Mouse (Mus musculus) mature B cell (primary cell): ENCODE data around the gene Hoxa9.

Experiments
- in situ Hi-C: fragments of 300-500 bp; cut with MboI; formaldehyde crosslinking; loops from 2 replicates; pipeline ENCODE4 v1.14.3; 2019

Gene Hoxa9

DNA sequence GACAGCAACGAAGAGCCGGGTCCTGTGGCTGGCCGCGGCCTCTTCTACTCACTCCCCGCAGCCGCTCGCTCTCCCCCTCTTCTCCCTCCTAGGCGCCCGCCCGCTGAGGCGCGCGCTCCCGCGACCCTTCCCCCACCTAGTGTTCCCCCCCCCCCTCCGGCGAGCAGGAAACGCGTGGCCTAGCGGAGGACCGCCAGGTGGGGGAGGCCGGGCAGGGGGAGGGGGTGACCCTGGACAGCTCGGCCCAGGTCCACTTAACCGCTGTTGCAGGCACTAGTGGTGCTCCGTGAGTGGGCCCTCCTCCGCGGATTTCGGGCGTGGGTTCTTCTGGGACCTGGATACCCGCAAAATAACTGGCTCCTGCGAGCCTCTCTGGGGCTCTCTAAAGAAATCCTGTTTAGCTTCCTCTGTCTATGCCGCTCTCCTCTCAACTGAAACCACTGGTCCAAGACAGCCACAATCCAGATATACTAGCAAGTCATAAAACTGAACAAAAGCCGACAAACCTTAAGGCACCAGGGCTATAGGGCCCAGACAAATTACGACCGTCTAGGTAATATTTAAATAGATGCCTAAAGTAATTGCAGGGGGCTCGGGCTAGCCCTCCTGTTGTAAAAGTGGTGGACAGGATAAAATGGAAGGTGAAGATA, at the start of gene Hoxa9:
Gene Hoxa9 (minus strand): TSS at position 574 of the 650 bp plus-strand sequence.
- in situ Hi-C loops = loop anchor here (25.0 kb wide), 1 partner anchor 1418 kb away; no protein-coding TSS in a partner anchor

DNA sequence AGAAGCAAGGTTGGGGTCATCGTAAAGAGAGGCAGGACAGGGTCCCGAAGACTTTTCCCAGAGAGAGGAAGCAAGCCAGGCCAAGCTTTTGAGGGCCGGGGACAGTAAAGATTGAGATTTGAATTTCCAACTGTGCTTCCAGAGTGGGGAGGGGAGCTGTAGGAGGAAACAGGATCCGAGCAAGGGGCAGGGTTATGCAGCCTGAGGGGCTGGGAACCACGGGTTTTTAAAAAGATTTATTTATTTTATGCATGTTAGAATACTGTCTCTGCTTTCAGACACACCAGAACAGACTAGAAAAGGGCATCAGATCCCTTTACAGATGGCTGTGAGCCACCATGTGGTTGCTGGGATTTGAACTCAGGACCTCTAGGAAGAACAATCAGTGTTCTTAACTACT, 46.0 kb upstream of the Hoxa9 start:
- in situ Hi-C loops = no loop called here

DNA sequence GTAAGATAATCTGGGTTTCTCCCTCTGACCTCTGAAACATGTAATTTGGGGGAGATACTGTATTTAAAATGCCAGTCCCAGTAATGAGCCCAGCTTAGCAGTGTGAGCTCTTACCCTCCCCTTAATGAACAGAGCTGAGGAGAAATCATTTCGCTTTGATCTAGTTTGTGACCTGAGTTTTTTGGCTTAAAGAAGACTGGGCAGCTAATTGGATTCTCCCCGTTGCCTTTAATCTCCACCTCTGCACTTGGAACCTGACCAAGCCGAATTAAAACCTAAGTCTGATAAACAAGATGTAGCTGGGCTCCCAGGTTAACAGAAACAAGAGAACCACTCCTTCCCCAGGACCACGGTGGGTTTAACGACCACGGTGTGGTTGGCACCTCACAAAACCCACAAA, 45.5 kb upstream of the Hoxa9 start:
- in situ Hi-C loops = no loop called here

DNA sequence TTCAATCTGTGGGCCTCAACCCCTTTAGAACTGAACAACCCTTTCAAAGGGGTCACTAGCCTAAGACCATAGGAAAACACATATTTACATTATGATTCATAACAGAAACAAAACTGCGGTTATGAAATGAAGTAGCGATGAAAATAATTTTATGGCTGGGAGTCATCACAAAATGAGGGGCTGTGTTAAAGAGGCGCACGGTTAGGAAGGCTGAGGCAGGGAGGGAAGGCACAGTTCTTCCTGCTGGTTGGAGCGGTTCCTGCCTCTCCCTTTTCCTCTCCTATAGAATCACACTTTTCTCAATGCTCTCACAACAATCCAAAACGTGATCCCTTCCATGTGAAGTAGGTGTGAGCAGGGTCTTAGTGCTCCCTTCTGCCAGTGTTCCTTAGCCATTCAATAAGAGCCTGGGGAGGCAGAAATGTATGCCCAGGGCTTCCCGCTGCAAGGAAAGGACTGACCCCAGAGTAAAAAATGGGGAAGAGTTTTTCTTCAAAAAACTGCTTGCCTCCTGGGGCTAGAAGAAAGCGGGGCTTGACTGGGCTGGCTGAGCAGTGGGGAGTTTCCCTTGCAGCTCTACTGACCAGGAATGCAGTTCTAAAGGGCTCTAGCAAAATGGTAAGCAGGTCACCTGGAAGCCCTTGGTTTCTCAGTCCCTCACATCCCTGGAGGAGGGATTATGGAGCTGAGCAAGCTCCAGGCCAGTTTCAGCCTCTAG, 44.8 kb upstream of the Hoxa9 start:
- in situ Hi-C loops = no loop called here

DNA sequence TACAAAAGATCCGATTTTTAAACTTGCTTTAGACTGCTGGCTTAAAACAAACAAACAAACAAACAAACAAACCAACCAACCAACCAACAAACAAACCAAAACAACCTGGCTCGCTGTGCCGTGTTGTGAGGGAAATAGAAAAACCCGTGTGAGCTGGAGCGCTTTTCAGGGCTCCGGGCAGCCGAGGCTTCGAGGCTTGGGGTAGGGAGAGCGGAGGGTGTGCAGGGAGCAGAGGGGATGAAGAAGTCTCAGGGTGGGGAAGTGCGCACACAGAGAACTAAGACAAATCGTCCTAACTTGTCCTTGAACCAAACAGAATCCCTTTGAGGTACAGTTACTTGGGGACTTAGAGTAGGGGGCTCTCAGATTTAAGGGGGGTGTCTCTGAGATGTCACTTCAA, 43.7 kb upstream of the Hoxa9 start:
- in situ Hi-C loops = loop anchor here (25.0 kb wide), 1 partner anchor 313 kb away; no protein-coding TSS in a partner anchor

DNA sequence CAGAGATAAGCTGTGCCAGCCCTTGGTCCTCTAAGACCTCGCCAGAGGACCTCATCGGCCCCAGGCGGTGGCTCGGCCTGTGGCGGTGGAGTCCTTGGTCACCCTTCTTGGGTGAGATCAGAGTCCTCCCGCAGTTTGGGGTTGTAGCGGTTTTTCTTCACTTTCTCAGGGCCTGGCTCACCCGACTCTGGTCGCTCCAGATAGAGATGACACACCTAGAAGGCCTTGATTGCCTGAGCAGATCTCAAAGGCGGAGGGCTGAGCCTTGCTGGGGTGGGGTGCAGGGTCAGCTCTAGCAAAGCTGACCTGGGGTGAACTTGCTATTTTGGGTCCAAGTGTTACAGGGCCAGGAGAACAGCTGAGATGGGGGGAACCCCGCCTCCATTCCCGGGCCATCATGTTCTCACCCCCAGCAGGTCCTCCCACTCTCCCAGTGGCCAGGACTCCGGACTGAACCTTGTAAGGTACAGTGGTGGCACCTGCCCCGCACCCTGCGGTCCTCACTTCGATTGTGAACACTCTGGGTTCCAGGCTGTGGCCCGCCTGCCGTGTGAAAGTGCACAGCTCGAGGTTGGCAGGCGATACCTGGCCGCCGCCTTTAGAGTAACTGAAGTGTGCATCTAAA, 42.9 kb upstream of the Hoxa9 start:
- in situ Hi-C loops = loop anchor here (25.0 kb wide), 1 partner anchor 314 kb away; no protein-coding TSS in a partner anchor

DNA sequence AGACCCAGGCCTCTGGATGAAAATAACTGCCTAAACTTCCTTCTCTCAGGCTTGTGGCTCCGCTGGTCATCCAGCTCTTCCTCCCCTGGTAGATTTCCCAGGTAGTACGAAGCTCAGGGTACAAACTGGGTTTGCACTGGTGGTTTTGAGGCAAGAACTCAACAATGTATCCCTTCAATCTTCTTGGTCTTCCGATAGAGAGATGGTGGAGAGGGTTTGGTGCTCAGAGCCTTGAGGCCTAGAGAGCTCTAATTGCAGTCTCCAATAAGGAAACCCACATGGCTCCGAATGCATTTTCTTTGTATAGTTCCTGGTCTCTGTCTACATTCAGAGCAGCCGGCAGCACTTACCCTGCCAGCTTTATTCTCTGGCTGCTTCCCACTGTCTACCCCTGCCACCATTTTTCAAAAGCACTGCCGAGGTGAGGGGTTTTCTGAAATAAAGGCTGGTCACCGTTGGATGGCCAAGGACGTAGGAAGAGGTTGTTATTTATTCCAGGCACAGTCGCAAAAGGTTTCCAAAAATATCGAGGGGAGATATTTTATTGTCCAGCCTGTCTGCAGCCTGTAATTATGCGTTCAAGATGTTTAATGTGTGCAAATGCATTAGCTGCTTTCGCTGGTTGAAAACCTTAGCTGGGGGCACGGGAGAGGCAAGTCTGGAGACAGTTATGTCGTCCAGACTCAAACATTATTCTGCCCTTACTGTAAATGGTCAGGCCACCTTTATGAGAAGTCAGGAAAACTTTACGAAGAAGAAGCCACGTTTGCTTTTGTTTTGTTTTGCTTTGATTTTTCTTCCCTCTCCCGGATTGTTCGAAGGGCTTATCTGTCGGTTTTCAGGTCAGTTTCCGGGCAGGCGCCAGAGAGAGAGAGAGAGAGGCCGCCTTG, 42.1 kb upstream of the Hoxa9 start:
- in situ Hi-C loops = loop anchor here (25.0 kb wide), 1 partner anchor 314 kb away; no protein-coding TSS in a partner anchor

DNA sequence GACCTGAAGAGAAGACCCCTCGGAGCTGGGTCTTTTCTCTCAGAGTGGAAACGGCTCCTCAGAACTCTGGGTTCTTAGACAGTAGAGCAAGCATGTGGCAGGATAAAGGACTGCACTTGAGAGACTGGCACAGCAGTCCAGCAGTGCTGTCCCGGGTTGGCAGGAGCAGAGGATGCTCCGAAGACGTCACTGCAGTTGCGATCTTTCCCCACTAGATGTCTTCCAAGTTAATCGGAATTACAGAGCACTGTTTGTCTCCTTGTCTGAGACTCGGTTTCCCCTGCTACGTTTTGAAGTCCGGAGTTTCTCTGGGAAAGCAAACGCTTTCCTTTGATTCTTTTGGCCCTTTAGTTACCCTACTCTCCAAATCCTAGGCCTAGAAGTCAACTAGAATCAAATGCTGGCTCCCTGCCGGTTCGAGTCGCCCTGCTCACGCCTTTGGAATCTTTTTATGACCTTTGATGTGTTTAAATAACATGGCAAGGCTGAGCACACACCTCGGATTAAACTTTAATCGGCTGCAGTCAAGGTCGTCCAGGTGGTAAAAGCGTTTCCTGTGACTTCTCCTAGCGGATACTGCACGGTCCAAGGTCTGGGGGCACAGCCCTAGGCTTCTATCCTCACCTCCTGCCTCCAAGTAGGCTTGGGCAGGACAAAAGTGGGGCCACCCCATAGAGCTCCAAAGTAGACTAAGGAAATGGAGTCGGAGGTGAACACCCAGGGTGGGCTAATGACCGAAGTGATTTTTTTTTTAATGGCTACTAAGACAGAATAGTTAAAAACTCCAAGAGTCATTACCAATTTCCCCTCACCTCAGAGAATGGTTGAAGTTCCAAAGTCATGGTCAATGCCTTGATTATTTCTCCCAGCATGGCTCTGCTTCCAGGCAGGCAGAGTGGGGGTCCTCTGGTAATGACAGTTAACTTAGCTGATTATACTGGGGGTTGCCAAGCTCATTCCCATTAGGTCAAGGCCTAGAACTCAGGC, 39.9 kb upstream of the Hoxa9 start:
- in situ Hi-C loops = loop anchor here (25.0 kb wide), 1 partner anchor 317 kb away; no protein-coding TSS in a partner anchor

DNA sequence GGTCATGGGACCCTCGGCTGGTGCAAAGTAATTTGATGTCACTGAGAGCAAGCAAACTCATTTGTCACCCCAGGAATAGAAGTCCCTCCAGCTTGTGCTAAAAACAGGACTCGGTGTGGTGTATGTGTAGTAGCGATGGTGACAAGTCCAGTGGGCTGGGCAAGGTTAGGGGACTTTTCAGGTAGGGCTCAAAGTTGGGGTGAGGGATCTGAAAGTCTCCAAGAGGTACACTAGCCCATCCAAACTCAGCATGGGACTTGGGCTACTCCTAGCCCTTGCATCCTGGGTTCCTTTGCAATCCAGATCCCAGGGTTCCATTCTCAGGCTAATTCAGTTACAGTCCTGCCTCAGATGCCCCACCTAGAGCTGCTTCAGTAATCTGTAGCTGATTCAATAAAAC, 37.9 kb upstream of the Hoxa9 start:
- in situ Hi-C loops = loop anchor here (10.0 to 25.0 kb wide), 2 partner anchors 319 to 646 kb away; no protein-coding TSS in a partner anchor

DNA sequence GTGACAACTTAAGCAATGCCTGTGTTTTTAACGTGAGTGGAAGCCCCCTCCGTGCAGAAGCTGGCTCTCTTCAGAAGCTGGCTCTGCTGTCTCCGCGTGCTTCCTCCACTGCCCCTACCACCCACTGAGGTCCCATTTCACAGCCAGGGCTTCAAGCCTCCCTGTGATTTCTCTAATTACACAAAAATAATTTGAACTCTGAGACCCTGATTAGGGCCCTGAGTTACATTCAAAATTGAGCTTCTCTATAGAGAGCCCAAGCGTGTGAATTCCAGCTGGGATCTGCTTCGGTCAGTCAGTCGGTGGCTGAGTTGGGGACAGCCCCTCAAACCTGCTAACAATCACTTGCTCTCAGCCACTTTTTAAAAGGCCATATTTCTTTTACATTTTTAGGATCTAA, 37.5 kb upstream of the Hoxa9 start:
- in situ Hi-C loops = loop anchor here (10.0 to 25.0 kb wide), 2 partner anchors 319 to 646 kb away; no protein-coding TSS in a partner anchor

DNA sequence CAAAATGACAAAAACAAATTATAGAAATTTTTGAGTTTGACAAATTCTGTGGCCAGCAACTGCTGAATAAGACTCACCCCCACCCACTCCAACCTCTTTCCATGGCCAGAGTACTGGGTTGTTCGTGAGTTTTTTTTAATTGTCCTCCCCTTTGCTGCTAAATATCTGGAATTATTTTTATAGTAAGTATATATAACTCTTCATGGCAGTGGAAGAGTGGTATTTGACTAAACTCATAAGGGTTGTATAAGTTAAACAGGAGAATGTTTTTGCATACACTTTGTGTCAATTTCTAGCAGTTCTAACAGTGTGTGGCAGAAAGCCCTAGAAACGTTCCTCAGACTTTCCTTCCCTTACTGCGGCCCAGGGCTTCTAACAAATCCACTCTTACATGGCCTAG, 36.8 kb upstream of the Hoxa9 start:
- in situ Hi-C loops = loop anchor here (10.0 to 25.0 kb wide), 2 partner anchors 320 to 647 kb away; no protein-coding TSS in a partner anchor

DNA sequence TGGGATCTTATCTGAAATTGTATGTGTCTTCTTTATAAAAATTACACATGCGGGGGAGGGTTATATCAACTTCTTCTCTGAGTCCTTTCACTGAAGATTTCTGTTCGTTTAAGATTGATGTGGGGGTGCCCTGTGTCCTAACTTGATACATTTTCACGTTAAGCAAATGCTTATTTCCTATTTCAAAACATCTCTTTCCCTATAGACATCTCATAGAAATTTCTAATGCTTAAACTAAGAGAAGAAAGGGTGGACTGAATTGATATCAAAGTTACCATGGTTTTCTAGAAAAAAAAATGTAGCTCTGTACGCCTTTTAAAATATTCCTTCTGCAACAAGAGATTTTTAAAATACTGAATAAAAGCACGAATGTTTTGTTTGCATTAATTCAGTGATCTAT, 36.3 kb upstream of the Hoxa9 start:
- in situ Hi-C loops = loop anchor here (10.0 to 25.0 kb wide), 2 partner anchors 320 to 648 kb away; no protein-coding TSS in a partner anchor

DNA sequence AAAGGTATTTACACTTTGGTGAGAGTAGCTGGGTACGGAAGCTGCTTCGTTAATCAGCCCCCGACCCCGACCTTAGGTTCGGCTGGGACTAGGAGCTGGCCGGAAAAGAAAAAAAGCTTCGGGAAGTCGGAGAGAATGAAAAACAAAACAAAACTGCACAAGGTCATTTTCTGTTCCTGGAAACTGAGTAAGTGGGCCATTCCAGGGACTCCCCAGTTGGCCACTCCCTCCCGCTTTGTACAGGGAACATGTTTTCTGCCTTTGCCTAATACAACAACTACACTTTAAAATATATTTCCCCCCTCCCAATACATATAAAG, 35.7 kb upstream of the Hoxa9 start:
- in situ Hi-C loops = loop anchor here (10.0 to 25.0 kb wide), 2 partner anchors 321 to 648 kb away; no protein-coding TSS in a partner anchor

DNA sequence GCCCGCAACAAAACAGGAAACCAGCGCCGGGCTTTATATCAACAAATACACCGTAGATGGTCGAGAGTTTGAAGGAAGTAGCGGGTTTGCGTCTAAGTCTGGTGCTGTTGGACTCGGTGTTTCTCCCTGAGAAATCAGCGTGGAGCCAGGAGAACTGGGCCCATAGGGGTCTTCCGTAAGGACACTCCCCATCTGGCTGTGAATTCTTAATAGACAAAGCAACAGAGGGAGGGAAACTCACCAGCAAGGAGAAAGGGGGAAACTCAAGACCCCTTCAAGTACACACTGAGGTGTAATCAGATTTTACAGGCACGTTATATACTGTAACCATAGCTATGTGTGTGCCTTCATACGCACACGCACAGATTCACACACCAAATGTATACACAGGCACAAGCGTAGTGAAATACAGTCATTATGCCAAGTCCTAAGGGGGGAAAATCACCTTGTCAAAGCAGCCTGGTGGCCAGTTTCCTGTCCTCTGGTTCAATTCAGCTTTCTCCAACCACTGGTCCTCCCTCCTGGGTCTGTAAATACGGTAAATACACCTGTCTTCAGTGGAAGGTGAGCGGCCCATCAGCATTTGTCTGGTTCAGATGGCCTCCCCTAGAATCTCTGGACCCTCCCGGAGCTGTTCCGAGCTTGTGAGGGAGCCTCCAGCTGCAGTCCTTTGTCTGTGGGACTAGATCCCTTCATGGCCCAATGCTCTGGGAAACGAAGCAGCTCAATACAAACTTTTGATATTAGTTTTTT, 35.2 kb upstream of the Hoxa9 start:
- in situ Hi-C loops = loop anchor here (10.0 to 25.0 kb wide), 2 partner anchors 321 to 649 kb away; no protein-coding TSS in a partner anchor

DNA sequence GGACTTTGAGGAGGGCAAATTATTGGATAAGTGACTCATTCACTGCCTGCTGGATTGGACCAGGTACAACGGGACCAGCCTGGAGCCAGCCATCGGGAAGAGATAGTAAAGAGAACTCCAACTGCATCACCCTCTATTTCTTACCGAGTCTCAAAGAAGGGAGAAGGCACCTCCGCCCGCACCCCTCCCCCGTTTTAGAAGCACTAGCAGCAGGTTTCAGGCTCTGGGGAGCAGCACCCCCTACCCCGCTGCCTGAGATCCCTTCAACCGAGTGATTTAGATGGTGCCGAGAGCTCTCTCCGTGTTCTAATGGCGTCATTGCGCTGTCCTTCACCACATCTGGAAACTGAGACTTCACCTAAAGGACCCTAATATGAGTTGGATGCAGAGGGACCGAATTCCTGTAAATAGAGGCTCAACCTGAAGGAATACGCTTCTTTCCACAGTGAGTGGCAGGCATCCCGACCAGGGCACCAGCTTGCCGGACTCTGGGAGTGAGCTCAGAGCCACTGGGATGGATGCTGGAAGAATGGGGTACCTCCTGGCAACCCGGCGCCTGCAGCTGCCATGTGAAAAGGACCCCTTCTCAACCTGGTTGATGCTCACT, 34.5 kb upstream of the Hoxa9 start:
- in situ Hi-C loops = loop anchor here (10.0 to 25.0 kb wide), 2 partner anchors 322 to 649 kb away; no protein-coding TSS in a partner anchor

DNA sequence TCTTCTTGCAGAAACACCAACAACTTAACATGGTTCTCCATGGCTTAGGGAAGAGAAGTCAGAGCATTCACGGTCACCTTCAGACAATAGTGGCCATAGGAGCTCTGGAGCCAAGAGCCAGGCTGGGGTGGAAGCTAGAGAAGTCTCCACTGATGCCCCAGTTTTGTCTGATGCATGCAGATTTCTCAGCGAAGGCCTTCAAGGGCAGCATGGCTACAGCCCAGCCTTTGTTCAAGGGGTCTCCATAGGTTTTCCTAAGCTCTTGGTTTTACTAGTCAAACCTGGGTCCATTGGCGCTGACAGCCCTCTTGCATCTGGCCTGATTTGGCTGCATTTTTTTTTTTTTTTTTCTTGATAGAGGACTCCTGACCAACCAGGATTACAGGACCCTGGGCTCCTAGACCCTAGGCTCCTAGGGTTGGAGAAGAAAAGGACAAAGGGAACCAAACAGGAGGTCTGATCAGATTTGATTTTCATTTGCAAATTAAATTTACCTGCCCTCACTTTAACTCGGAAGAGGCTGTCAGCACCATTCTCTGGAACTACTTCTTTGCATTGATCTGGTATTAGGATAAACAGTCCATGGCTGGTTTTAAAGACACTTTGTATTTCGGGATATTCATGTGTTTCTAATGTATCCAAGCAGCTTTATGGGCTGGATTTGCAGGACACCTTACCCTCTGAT, 33.4 kb upstream of the Hoxa9 start:
- in situ Hi-C loops = loop anchor here (10.0 to 25.0 kb wide), 2 partner anchors 323 to 651 kb away; no protein-coding TSS in a partner anchor

DNA sequence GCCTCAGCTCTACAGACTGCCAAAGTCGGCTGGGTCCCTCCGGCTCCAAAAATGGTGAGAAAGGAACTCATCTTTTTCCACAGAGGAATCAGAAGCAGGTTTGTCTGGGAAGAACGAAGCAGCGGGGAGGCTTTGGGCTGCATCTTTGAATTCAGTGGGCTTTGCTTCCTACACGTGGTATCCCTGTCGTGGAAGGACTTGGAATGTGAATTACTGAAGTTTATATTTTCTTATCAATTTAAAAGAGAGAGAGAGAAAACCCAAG, 32.4 kb upstream of the Hoxa9 start:
- in situ Hi-C loops = loop anchor here (10.0 to 25.0 kb wide), 2 partner anchors 324 to 652 kb away; no protein-coding TSS in a partner anchor
